In the genomic region with DNA sequence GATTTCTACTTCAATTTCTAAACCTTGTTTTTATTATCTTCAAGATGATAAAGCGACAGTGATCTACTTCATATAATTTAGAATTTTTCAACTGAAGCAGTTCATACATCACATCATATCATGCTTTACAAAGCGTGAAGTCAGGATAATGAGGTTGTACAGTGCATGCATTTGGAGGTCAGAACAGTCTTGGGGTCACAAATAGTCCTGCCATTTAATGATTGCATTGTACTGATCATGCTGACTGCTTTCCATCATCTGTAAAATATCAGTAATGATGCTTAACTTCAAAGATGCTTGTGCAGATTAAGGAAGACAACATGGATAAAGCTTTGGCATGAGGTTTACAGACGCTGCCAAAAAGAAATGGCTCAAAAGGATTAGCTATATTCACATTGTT, we compare ENCODE assay signal across 18 mouse cellular contexts.
"Had no signal": no experiment of that assay in that cellular context is flagged by ENCODE, and none has a peak within 500 bp of the region (broad histone marks: within the 10 kb centered on the region; RNA-seq: fewer than 3 reads in every experiment).

No protein-coding gene starts in this region.

- H3K27ac ChIP-seq: liver, embryonic 15.5 days; midbrain, embryonic 10.5 days; midbrain, embryonic 12.5 days; neural tube, embryonic 13.5 days; neural tube, embryonic 15.5 days had no signal

- H3K9ac ChIP-seq: liver, embryonic 15.5 days; liver, postnatal 0 days; lung, embryonic 14.5 days; midbrain, embryonic 12.5 days; neural tube, embryonic 13.5 days; neural tube, embryonic 15.5 days had no signal

- ATAC-seq: liver, postnatal 0 days had no signal

- DNase-seq: liver, postnatal 0 days; lung, embryonic 14.5 days; lung, postnatal 10 days; lung, postnatal 4 days; midbrain, embryonic 14.5 days; right cerebral cortex, adult 18-20 months; right cerebral cortex, postnatal 25 days; right cerebral cortex, postnatal 4 days; spleen, adult 18-20 months; thymus, adult 18-20 months; thymus, postnatal 14 days; thymus, postnatal 36 days had no signal

- H3K36me3 ChIP-seq: liver, embryonic 15.5 days; midbrain, embryonic 10.5 days; midbrain, embryonic 12.5 days; neural tube, embryonic 13.5 days; neural tube, embryonic 15.5 days had no signal

- H3K4me3 ChIP-seq: liver, embryonic 15.5 days; midbrain, embryonic 10.5 days; midbrain, embryonic 12.5 days; myocyte; neural tube, embryonic 13.5 days; neural tube, embryonic 15.5 days had no signal

- H3K4me1 ChIP-seq: liver, embryonic 15.5 days; midbrain, embryonic 10.5 days; midbrain, embryonic 12.5 days; neural tube, embryonic 13.5 days; neural tube, embryonic 15.5 days had no signal

- H3K27me3 ChIP-seq: liver, embryonic 15.5 days; midbrain, embryonic 12.5 days; neural tube, embryonic 13.5 days; neural tube, embryonic 15.5 days had no signal

- H3K9me3 ChIP-seq: liver, embryonic 15.5 days; midbrain, embryonic 10.5 days; midbrain, embryonic 12.5 days; neural tube, embryonic 13.5 days; neural tube, embryonic 15.5 days had no signal

- H3K4me2 ChIP-seq: liver, embryonic 15.5 days; lung, embryonic 14.5 days; midbrain, embryonic 12.5 days; neural tube, embryonic 13.5 days; neural tube, embryonic 15.5 days had no signal
